26 mouse cellular contexts compared by ENCODE assay signal in genomic region chr2:114019474-114020209, GRCm38 (mm10). TPM values are rescaled to one million over a fixed set of nuclear protein-coding genes. Genes with fewer than 3 reads are reported as not detected.
DNase-seq lines count a peak whose midpoint lies in the region; ATAC-seq lines count a peak whose summit lies in the region.
"Had no signal": no experiment of that assay in that cellular context is flagged by ENCODE, and none has a peak within 500 bp of the region (broad histone marks: within the 10 kb centered on the region; RNA-seq: fewer than 3 reads in every experiment).

No protein-coding gene starts in this region.

- H3K27me3 ChIP-seq in limb, embryonic 13.5 days, result peaks cover 41% of the 10 kb centered on the region
- H3K27me3 ChIP-seq in limb, embryonic 10.5 days (ENCODE audit: low read depth, poor library complexity, severe bottlenecking), result peaks cover 25% of the 10 kb centered on the region
- peaks cover 9% of the 10 kb centered on the region; the same call in 1 of the 2 replicates for H3K27me3 ChIP-seq in forebrain, embryonic 14.5 days (replicated peaks; ENCODE audit: control insufficient read depth, insufficient read depth, low read length)

- H3K9me3 ChIP-seq in limb, embryonic 13.5 days, result no peaks in the 10 kb centered on the region
- H3K9me3 ChIP-seq in limb, embryonic 10.5 days (replicated peaks), result no peaks in the 10 kb centered on the region
- H3K9me3 ChIP-seq in forebrain, embryonic 14.5 days (replicated peaks; ENCODE audit: control insufficient read depth, low read length), result no peaks in the 10 kb centered on the region
- H3K9me3 ChIP-seq: heart, embryonic 15.5 days had no signal

- H3K4me3 ChIP-seq in limb, embryonic 13.5 days, result no peak overlapping the region
- no peak overlapping the region for H3K4me3 ChIP-seq in limb, embryonic 10.5 days
- H3K4me3 ChIP-seq in forebrain, embryonic 14.5 days (ENCODE audit: low read depth, low read length), result no peak overlapping the region
- H3K4me3 ChIP-seq: heart, embryonic 15.5 days had no signal

- H3K4me1 ChIP-seq in limb, embryonic 13.5 days, result 0 out of 2 replicates have a peak, but pooled peaks cover 10% of the 10 kb centered on the region
- no peaks in the 10 kb centered on the region for H3K4me1 ChIP-seq in limb, embryonic 10.5 days
- no peaks in the 10 kb centered on the region; the same call in 1 of the 2 replicates for H3K4me1 ChIP-seq in forebrain, embryonic 14.5 days (ENCODE audit: control insufficient read depth, insufficient read depth, low read length)
- H3K4me1 ChIP-seq: heart, embryonic 15.5 days had no signal

- no peak overlapping the region for H3K27ac ChIP-seq in limb, embryonic 13.5 days
- no peak overlapping the region for H3K27ac ChIP-seq in limb, embryonic 10.5 days
- no peak overlapping the region for H3K27ac ChIP-seq in forebrain, embryonic 14.5 days (ENCODE audit: low read depth, low read length)
- H3K27ac ChIP-seq: heart, embryonic 15.5 days; stomach, postnatal 0 days had no signal

- H3K36me3 ChIP-seq in limb, embryonic 13.5 days, result no peaks in the 10 kb centered on the region
- no peaks in the 10 kb centered on the region for H3K36me3 ChIP-seq in limb, embryonic 10.5 days
- H3K36me3 ChIP-seq in forebrain, embryonic 14.5 days (ENCODE audit: control insufficient read depth, insufficient read depth, low read length), result no peaks in the 10 kb centered on the region
- H3K36me3 ChIP-seq: heart, embryonic 15.5 days had no signal

- WGBS in limb, embryonic 13.5 days, result 41% methylated on average over 11 of the region's 11 CpGs
- 90% methylated on average over 11 of the region's 11 CpGs for WGBS in limb, embryonic 10.5 days
- WGBS in forebrain, embryonic 14.5 days, result 60% methylated on average over 11 of the region's 11 CpGs

- DNase-seq in adrenal gland, adult (ENCODE audit: inconsistent age in 2 of 2, low spot score in 1 of 2), result peak; percentile 18 to 46
- no peak for DNase-seq in adrenal gland, postnatal 25 days
- DNase-seq in limb, embryonic 10.5 days (ENCODE audit: low spot score), result no peak
- DNase-seq in forebrain, embryonic 14.5 days (ENCODE audit: low spot score), result peak; percentile 66
- DNase-seq in retina, postnatal 1 day, result peak; percentile 52
- DNase-seq in lung, postnatal 4 days, result no peak
- DNase-seq in urinary bladder, adult 2 months (ENCODE audit: low spot score), result no peak
- DNase-seq: adrenal gland, postnatal 10 days; cerebellum, adult 11 months; cerebellum, postnatal 25 days; embryo, embryonic 11 days; gastrocnemius, postnatal 36 days; heart, postnatal 4 days; kidney, adult 2 months; kidney, postnatal 25 days; lung, adult 18-20 months; lung, postnatal 14 days had no signal

- no peak overlapping the region for H3K4me2 ChIP-seq in limb, embryonic 13.5 days (replicated peaks)
- no peak overlapping the region for H3K4me2 ChIP-seq in forebrain, embryonic 14.5 days (ENCODE audit: low read length)
- H3K4me2 ChIP-seq: heart, embryonic 15.5 days; liver, embryonic 11.5 days had no signal

- ATAC-seq in limb, embryonic 13.5 days (ENCODE audit: low FRiP score, low read depth), result peak; percentile 81
- ATAC-seq in forebrain, embryonic 14.5 days, result peak; percentile 81
- ATAC-seq: Patski had no signal

- no peak overlapping the region for H3K9ac ChIP-seq in limb, embryonic 13.5 days
- H3K9ac ChIP-seq in forebrain, embryonic 14.5 days (ENCODE audit: low read length), result no peak overlapping the region
- H3K9ac ChIP-seq: heart, embryonic 15.5 days had no signal

RNA-seq across cellular contexts. Expression of gene Gjd2, which starts 6.2 kb away (rescaled TPM):
- 3.4 and 5.3 TPM in 2 replicates for total RNA-seq in adrenal gland, postnatal 25 days (2021)
- 0.13 and 0.23 TPM in 2 replicates for polyA plus RNA-seq in limb, embryonic 13.5 days (2015; fragmentation: Nextera tagmentation; extraction: Ambion mirVana)
- polyA plus RNA-seq in limb, embryonic 10.5 days (2016; fragmentation: Nextera tagmentation; extraction: Ambion mirVana), result not detected in 2 replicates
- 2.9 and 3.0 TPM in 2 replicates for polyA plus RNA-seq in forebrain, embryonic 14.5 days (2014; fragmentation: Nextera tagmentation; extraction: Ambion mirVana)
- not detected in 2 replicates for polyA plus RNA-seq in urinary bladder, adult 2 months (2012; rRNA removed)
- total RNA-seq: gastrocnemius, postnatal 36 days; heart, adult 8-10 months; heart, postnatal 4 days; megakaryocyte-erythroid progenitor cell, adult 5-6 weeks; neutrophil, adult 5-6 weeks had no signal
- polyA plus RNA-seq: kidney, adult 2 months; liver, embryonic 11.5 days; Patski had no signal

RNA-seq across cellular contexts. Expression of gene Actc1, which starts 33.7 kb away (rescaled TPM):
- not detected in 2 replicates for total RNA-seq in adrenal gland, postnatal 25 days (2021)
- 825 and 834 TPM in 2 replicates for polyA plus RNA-seq in limb, embryonic 13.5 days (2015; fragmentation: Nextera tagmentation; extraction: Ambion mirVana)
- polyA plus RNA-seq in limb, embryonic 10.5 days (2016; fragmentation: Nextera tagmentation; extraction: Ambion mirVana), result 9.9 and 27.4 TPM in 2 replicates
- polyA plus RNA-seq in forebrain, embryonic 14.5 days (2014; fragmentation: Nextera tagmentation; extraction: Ambion mirVana), result 0.43 and 0.57 TPM in 2 replicates
- polyA plus RNA-seq in urinary bladder, adult 2 months (2012; rRNA removed), result 376 and 425 TPM in 2 replicates
- total RNA-seq: left cerebral cortex, postnatal 36 days; megakaryocyte-erythroid progenitor cell, adult 5-6 weeks; neutrophil, adult 5-6 weeks had no signal
- polyA plus RNA-seq: Patski had no signal

Comparison
In these comparisons a context has a peak if more than half of its experiments do, and no peak if none do; other contexts are left out.
1. DNase-seq: peak in adrenal gland, adult (2 of 2), forebrain, embryonic 14.5 days (single experiment) and retina, postnatal 1 day (single experiment); none in adrenal gland, postnatal 25 days (single experiment), limb, embryonic 10.5 days (single experiment), lung, postnatal 4 days (0 of 2) and urinary bladder, adult 2 months (single experiment).